Mouse (Mus musculus) cortical plate, adult 2 months (tissue): Measurements from ENCODE around the gene Foxq1. TPM values are rescaled to one million over a fixed set of nuclear protein-coding genes. Genes with fewer than 3 reads are reported as not detected.

ENCODE experiments used
- H3K27ac ChIP-seq: fragments of 200-500 bp; 2 replicates; pipeline ENCODE4 v1.5.1; 2012; ENCODE audit warnings: low read length, control low read depth, inconsistent platforms; ENCODE audit not compliant: insufficient read depth
- H3K4me1 ChIP-seq: fragments of 200-500 bp; 2 replicates; pipeline ENCODE4 v1.6.1; 2011; ENCODE audit warnings: low read length; ENCODE audit not compliant: control insufficient read depth, insufficient read depth
- H3K4me3 ChIP-seq: fragments of 200-500 bp; 2 replicates; pipeline ENCODE4 v1.5.1; 2011; ENCODE audit warnings: mild to moderate bottlenecking, low read length, control low read depth; ENCODE audit not compliant: insufficient read depth
- CTCF ChIP-seq: fragments of 200-500 bp; IDR thresholded peaks from 2 replicates; pipeline ENCODE4 v1.5.1; 2011; ENCODE audit warnings: mild to moderate bottlenecking, control low read depth, low read length; ENCODE audit not compliant: insufficient read depth; ENCODE audit errors: extremely low read depth
- POLR2A ChIP-seq: fragments of 200-500 bp; IDR thresholded peaks from 2 replicates; pipeline ENCODE4 v1.6.1; 2011; ENCODE audit warnings: mild to moderate bottlenecking, low read length, control low read depth; ENCODE audit not compliant: insufficient read depth; ENCODE audit errors: extremely low read depth
- polyA plus RNA-seq: library from polyadenylated mRNA; depleted of rRNA; stranded (reverse); fragments of >200 nt; gene quantifications from 2 replicates; pipeline ENCODE4 v1.2.3, GENCODE M21; 2012; rRNA removed

Gene Foxq1
- 3.3 and 3.4 TPM in 2 replicates for polyA plus RNA-seq

DNA sequence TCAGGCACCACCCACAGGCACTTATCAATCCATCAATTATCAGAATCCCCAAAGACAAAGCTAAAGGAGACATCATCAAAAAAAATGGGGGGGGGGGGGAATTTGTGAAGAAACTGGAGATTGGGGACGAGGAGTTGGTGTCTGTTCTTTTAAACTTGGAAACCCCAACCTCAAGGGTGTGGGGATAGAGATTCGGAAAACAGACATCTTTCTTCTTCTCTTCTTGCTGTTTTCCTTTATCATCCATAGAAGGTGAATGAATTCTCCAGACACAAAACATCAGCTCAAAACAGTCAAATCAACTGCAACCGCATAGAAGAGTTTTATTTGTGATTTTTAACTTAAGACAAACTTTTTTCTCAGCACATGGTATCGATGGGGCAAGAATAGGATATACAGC, at the start of gene Foxq1:
TSS of gene Foxq1 (plus strand) at position 301 of the 400 bp plus-strand sequence.
- no peak within 1 kb of the TSS for H3K4me3 ChIP-seq
- TF ChIP-seq POLR2A (no peak), CTCF (no peak)
- no peaks in the 10 kb centered on the region for H3K4me1 ChIP-seq
- no peak within 1 kb of the TSS for H3K27ac ChIP-seq

DNA sequence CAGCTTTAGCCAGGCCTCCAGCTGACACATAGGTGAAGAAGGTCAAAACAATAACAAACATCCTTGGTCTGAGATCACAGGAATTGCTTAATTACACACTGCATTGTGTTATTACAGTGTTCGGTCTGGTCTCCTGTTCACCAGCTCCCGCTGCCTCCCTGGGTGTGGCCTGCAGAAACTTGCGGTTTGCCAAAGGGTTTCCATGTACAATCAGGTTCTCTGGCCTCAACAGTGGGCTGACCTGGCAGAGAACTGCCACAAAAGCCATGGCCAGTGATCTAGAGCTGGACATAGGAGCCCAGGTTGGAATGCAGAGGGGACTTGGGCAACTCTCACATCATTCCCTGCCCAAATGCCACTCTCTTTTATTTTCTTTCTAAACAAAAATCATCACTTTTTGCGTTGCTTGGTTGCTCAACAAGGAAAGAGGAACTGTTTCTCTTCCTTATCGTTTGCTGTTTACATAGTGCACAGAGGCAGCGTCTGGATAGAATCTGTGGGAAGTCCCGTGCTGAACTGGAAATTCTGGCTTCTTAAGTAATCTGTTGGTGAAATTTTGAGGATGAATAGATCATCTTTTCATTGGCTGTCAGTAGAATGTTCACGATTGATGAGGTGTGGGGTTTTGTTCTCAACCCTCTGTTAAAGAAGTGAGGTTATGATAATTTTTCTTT, 49.3 kb upstream of the Foxq1 start:
- TF ChIP-seq CTCF (no peak), POLR2A (no peak)
- Histone ChIP-seq H3K27ac (no peak overlapping the region), H3K4me1 (no peaks in the 10 kb centered on the region), H3K4me3 (no peak overlapping the region)

DNA sequence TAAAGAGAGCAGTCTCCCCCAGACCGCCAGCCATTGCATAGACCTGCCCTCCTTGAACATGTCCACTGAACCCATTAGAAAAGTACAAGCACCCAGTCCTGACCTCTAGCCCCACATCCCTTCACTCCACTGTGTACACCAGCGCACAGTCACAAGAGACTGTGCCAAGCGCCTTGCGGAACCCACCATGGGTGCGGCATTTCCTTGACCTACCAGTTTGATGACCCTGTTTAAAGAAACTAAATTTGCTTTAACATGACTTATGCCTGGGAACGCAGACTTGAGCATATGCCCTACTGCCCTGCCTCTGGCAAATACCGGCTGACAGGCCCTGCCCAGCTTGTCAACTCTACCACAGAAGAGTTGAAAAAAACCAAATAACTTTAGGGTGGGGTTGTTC, 40.7 kb upstream of the Foxq1 start:
- no peak overlapping the region for H3K4me3 ChIP-seq
- TF ChIP-seq POLR2A = no peak
- no peak for TF ChIP-seq CTCF
- H3K4me1 ChIP-seq = no peaks in the 10 kb centered on the region
- no peak overlapping the region for H3K27ac ChIP-seq

DNA sequence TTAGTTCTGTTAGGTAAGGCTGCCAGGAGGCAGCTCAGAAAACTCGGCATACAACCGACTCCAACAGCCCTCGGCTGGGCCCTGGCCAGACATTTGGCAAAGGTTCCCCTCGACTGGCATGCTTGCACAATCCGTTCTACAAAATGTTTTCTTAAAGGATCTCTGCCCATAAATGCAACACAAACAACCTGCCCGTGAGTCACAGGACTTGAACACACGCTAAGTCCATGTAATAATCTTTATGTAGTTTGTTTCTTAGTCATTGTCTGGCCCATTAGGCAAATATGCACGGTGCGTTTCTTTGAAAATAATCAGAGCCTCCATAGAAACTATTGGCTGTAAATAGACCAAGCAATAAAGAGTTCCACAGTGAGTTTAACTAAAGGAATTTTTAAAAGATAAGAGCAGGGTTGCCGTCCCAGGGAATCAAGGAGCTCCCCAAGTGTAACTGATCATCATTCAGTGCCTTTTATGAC, 37.5 kb upstream of the Foxq1 start:
- Histone ChIP-seq H3K4me1 (no peaks in the 10 kb centered on the region), H3K27ac (no peak overlapping the region), H3K4me3 (no peak overlapping the region)
- TF ChIP-seq POLR2A = no peak
- TF ChIP-seq CTCF = no peak

DNA sequence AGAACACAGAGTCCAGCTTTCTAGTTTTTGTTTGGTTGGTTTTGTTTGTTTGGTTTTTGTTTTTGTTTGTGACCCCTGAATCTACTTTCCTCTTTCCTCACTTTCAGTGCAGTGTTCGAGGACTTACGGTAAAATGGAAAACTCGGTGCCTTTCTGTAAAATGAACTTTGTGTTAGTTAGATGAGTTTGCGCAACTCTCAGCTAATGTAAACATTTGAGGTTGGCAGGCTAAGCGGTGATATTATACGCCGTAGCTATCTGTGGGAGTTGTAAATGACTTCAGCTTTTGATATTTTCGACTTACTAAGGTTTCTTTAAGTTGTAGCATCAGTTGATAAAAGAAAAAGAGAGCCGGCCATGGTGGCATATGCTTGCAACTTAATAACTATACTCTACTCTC, 37.0 kb upstream of the Foxq1 start:
- Histone ChIP-seq H3K4me3 (no peak overlapping the region), H3K4me1 (no peaks in the 10 kb centered on the region), H3K27ac (no peak overlapping the region)
- TF ChIP-seq POLR2A (no peak), CTCF (no peak)

DNA sequence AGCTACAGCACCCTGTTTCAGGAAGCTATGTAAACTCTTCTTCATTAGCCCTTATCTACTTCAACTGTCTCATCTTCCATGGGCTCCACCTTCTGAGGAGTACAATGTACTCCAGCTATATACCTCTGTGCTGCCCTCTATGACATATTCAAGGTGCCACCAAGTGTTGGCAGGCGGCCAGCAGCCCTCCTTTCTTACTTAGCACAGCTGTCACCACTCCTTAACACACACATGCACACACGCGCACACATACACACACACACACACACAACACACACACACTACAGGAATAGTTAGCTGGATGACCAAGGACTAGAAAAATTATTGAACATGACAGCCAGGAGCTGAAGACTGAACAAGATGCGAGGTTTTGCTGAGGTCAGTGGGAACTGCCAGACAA, 31.0 kb upstream of the Foxq1 start:
- Histone ChIP-seq H3K4me3 (no peak overlapping the region), H3K4me1 (no peaks in the 10 kb centered on the region), H3K27ac (no peak overlapping the region)
- TF ChIP-seq CTCF (no peak), POLR2A (no peak)

DNA sequence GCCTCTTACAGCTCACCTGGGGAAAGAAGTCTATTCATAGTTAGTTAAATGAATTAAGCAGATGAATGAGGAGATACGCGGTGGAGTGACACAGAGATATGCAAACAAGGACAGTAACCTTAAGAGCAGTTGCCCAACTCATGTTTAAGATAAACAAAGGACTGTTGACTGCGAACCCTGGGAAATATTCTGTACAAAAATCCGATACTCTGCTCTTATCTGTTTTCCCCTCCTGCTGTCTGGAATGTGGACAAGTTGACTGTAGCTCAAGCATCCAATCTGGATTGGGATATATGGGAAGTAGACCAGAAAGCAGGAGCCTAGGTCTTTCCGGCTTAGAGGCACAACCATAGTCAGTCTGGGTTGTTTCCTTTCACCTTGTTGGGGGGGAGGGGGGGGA, 24.7 kb upstream of the Foxq1 start:
- H3K4me3 ChIP-seq = no peak overlapping the region
- TF ChIP-seq CTCF (no peak), POLR2A (no peak)
- H3K27ac ChIP-seq = no peak overlapping the region
- no peaks in the 10 kb centered on the region for H3K4me1 ChIP-seq

DNA sequence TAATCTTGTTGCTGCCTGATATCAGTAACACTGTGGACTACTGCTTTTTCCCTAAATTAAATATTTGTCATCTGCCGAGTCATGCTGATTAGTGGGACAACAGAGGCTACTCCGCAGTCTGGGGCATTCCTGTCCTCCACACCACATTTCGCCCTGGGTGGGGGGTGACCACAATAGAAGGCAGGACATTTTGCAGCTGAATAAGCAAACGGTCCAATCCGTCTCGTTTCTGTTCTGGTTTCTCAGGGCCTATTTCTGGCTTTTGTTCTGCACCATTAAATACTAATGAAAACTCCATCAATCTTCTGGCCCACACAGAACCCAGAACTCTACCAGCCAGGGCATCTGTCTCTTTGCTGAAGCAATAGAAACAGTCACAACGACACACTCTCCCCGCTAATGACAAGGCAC, 24.3 kb upstream of the Foxq1 start:
- Histone ChIP-seq H3K27ac (no peak overlapping the region), H3K4me3 (no peak overlapping the region), H3K4me1 (no peaks in the 10 kb centered on the region)
- no peak for TF ChIP-seq POLR2A
- no peak for TF ChIP-seq CTCF

DNA sequence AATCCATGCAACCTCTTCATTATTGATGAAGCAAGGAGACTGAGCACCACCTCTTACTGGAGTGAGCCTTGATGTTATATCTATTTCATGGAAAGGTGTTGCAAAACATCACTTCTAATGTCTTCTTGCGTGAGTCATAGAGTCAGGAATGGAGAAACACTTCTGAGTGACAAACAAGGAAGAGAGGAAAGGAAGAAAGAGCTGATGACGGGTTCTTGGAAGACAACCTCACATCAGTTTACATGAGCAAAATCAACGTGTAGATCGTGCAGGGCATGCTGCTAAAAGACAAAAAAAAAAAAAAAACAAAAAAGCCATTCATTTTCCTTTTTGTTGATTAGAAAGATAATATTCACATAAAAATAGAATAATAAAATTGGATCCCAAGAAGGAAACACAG, 21.2 kb upstream of the Foxq1 start:
- Histone ChIP-seq H3K4me3 (no peak overlapping the region), H3K4me1 (no peaks in the 10 kb centered on the region), H3K27ac (no peak overlapping the region)
- TF ChIP-seq CTCF = no peak
- no peak for TF ChIP-seq POLR2A

DNA sequence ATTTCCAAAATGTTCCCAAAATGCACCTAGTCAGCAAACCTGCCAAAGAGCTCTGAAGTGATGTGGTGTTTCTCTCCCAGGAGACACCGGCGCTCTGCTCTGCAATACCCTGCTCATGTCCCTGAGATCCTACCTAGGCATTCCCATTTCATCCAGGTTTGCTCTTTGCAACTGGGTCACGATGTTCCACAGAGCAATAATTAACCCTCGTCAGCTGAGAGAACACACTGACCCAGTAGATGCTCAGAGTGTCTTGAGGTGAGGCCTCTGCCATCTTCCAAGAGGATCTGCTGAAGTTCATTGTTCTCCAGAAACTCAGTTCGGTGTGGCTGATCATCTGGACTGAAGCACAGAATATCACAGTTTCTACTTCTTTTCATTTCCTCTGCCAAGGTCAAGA, 12.9 kb upstream of the Foxq1 start:
- Histone ChIP-seq H3K4me1 (no peaks in the 10 kb centered on the region), H3K27ac (no peak overlapping the region), H3K4me3 (no peak overlapping the region)
- TF ChIP-seq CTCF (no peak), POLR2A (no peak)

DNA sequence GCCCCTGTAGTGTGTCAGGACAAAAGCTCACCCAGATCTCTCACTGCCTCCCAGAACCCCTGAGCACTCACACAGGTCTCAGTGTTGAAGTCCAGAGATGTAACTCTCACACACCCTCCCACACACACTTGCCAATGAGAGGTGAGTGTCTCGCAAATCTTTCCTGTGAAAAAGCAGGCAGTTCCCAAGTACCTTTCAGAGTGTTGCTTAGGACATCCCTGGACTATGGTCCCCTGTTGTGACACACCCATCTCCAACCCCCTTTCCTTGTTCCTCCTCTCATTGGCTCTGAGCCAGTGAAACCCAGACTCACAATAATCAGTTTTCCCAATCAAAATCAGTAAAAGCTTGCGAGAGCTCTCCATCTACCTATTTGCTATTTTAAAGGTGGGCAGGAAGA, 9.2 kb upstream of the Foxq1 start:
- H3K4me3 ChIP-seq = no peak overlapping the region
- no peak for TF ChIP-seq POLR2A
- no peak for TF ChIP-seq CTCF
- no peaks in the 10 kb centered on the region for H3K4me1 ChIP-seq
- H3K27ac ChIP-seq = no peak overlapping the region
